Mouse (Mus musculus): ENCODE data around the gene Magi2.

GRCm38 (mm10) chr5:20676193-20676871 lies 1449.5 kb downstream of the Magi2 start:
- TF ChIP-seq CTCF (IDR thresholded peaks at IDR 0.05; ENCODE audit: control insufficient read depth, insufficient read depth, insufficient read length) (no peak), MAX (IDR thresholded peaks at IDR 0.05) (no peak), CEBPB (IDR thresholded peaks at IDR 0.05; ENCODE audit: low read depth) (no peak), USF1 (IDR thresholded peaks at IDR 0.05; ENCODE audit: low read depth) (no peak)

All from C2C12 (cell line).